Mouse (Mus musculus) forebrain, embryonic 15.5 days (tissue): ENCODE data around the gene Plk2. TPM values are rescaled to one million over a fixed set of nuclear protein-coding genes. Genes with fewer than 3 reads are reported as not detected.
"Not testable (repeated sequence)": the region's sequence is repeated elsewhere in the genome, so short reads cannot be mapped to it uniquely, and the experiment has no call there.

Source experiments
- ATAC-seq: fragments of 200-750 bp; cut with Nextera tagmentation; replicated peaks from 2 replicates; pipeline ENCODE4 v1.8.0; 2017; ENCODE audit warnings: mild to moderate bottlenecking, moderate TSS enrichment, moderate library complexity
- H3K27ac ChIP-seq: fragments of 300-500 bp; sonication (generic); replicated peaks from 2 replicates; pipeline ENCODE4 v1.5.1; 2015; ENCODE audit warnings: mild to moderate bottlenecking, inconsistent platforms
- H3K27me3 ChIP-seq: fragments of 300-500 bp; sonication (generic); 2 replicates; pipeline ENCODE4 v1.6.1; 2015; ENCODE audit warnings: inconsistent platforms
- H3K36me3 ChIP-seq: fragments of 300-500 bp; sonication (generic); 2 replicates; pipeline ENCODE4 v1.6.1; 2015; ENCODE audit warnings: mild to moderate bottlenecking, inconsistent platforms
- H3K4me1 ChIP-seq: fragments of 300-500 bp; sonication (generic); 2 replicates; pipeline ENCODE4 v1.6.1; 2015; ENCODE audit warnings: inconsistent platforms
- H3K4me2 ChIP-seq: fragments of 300-500 bp; sonication (generic); replicated peaks from 2 replicates; pipeline ENCODE4 v1.6.1; 2015; ENCODE audit warnings: mild to moderate bottlenecking, inconsistent platforms
- H3K4me3 ChIP-seq: fragments of 300-500 bp; sonication (generic); 2 replicates; pipeline ENCODE4 v1.5.1; 2015; ENCODE audit warnings: mild to moderate bottlenecking, inconsistent platforms
- H3K9ac ChIP-seq: fragments of 300-500 bp; sonication (generic); replicated peaks from 2 replicates; pipeline ENCODE4 v1.6.1; 2015; ENCODE audit warnings: mild to moderate bottlenecking, inconsistent platforms
- H3K9me3 ChIP-seq: fragments of 300-500 bp; sonication (generic); 2 replicates; pipeline ENCODE4 v1.6.1; 2016; ENCODE audit warnings: inconsistent platforms
- WGBS: fragments of 180-500 bp; shearing (Covaris S2); methylation state at CpG from one replicate; pipeline ENCODE4 v1.1.7; 2015; ENCODE audit warnings: mixed read lengths; 5-methylcytosine and 5-hydroxymethylcytosine counted together
- polyA plus RNA-seq: library from polyadenylated mRNA; unstranded; fragments of >200 nt; fragmentation: Nextera tagmentation; extraction: Ambion mirVana; gene quantifications from 2 replicates; pipeline ENCODE4 v1.2.1, GENCODE M21; 2015

Gene Plk2
- polyA plus RNA-seq, 1 experiment from 2014 or later = 183 TPM

GRCm38 (mm10) chr13:110392631-110393030 is 2.2 kb upstream of the Plk2 start:
- no peak for ATAC-seq
- H3K4me2 ChIP-seq = no peak overlapping the region
- no peak overlapping the region for H3K9ac ChIP-seq
- no peak overlapping the region for H3K4me3 ChIP-seq
- H3K4me1 ChIP-seq = peaks cover 7% of the 10 kb centered on the region
- no peak overlapping the region for H3K27ac ChIP-seq
- 0 out of 2 replicates have a peak, but pooled peaks cover 9% of the 10 kb centered on the region for H3K9me3 ChIP-seq
- H3K36me3 ChIP-seq = peaks cover 1% of the 10 kb centered on the region
- H3K27me3 ChIP-seq = no peaks in the 10 kb centered on the region
- WGBS = 49% methylated on average over 3 of the region's 3 CpGs

DNA sequence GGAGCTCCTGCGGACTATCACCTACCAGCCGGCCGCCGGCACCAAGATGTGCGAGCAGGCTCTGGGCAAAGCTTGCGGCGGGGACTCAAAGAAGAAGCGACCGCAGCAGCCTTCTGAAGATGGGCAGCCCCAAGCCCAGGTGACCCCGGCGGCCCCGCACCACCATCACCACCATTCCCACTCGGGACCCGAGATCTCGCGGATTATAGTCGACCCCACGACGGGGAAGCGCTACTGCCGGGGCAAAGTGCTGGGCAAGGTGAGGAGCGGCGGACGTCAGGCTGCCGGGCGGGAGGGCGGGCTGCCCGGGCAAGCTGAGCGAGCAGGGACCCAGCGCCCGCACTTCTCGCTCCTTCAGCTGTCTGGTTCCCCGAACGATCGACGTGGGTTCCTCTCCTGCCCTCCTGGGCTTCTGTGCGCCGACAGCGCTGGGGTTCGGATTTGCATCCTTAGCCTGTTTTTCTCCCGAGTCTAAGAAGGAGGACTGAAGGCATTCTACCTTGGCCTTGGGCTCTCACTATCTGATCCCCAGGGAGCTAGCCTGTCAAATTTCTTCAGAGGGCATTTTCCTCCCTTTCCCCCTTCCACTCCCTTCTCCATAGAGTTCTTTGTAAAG is 441 bp downstream of the Plk2 start:
- H3K27ac ChIP-seq = peak overlapping the region; percentile 84
- no peaks in the 10 kb centered on the region for H3K9me3 ChIP-seq
- peaks cover 27% of the 10 kb centered on the region for H3K36me3 ChIP-seq
- H3K27me3 ChIP-seq = no peaks in the 10 kb centered on the region
- ATAC-seq = peak; percentile 39
- peak overlapping the region; percentile 81 for H3K9ac ChIP-seq
- WGBS = under 1% methylated on average over 41 of the region's 41 CpGs
- H3K4me2 ChIP-seq = peak overlapping the region; percentile 96
- peaks cover 16% of the 10 kb centered on the region for H3K4me1 ChIP-seq
- peak overlapping the region; percentile 65 for H3K4me3 ChIP-seq

GRCm38 (mm10) chr13:110395916-110396685 is 1.3 kb downstream of the Plk2 start:
- no peaks in the 10 kb centered on the region for H3K9me3 ChIP-seq
- no peaks in the 10 kb centered on the region for H3K27me3 ChIP-seq
- WGBS = 24% methylated on average over 21 of the region's 21 CpGs
- H3K9ac ChIP-seq = peak overlapping the region; percentile 81
- peaks cover 16% of the 10 kb centered on the region for H3K4me1 ChIP-seq
- peak overlapping the region; percentile 84 for H3K27ac ChIP-seq
- H3K36me3 ChIP-seq = peaks cover 35% of the 10 kb centered on the region
- no peak for ATAC-seq
- H3K4me3 ChIP-seq = peak overlapping the region; percentile 65
- peak overlapping the region; percentile 96 for H3K4me2 ChIP-seq

DNA sequence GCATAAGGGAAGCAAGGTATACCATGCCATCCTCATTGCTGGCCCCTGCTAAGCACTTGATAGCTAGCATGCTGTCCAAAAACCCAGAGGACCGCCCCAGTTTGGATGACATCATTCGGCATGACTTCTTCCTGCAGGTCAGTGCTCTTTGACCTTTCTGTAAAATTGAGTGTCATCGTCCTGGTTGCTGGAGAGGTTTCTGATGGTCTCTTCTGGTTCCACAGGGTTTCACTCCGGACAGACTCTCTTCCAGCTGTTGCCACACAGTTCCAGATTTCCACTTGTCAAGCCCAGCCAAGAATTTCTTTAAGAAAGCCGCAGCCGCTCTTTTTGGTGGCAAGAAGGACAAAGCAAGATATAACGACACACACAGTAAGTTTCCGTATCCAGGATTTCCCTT is 2.9 kb downstream of the Plk2 start:
- Histone ChIP-seq H3K4me3 (peak overlapping the region; percentile 19), H3K9ac (no peak overlapping the region), H3K36me3 (peaks cover 41% of the 10 kb centered on the region)

GRCm38 (mm10) chr13:110398513-110399270 is 3.8 kb downstream of the Plk2 start:
- Histone ChIP-seq H3K9me3 (no peaks in the 10 kb centered on the region), H3K27me3 (no peaks in the 10 kb centered on the region), H3K4me3 (no peak overlapping the region), H3K4me1 (peaks cover 12% of the 10 kb centered on the region), H3K36me3 (peaks cover 41% of the 10 kb centered on the region), H3K4me2 (peak overlapping the region; percentile 20), H3K9ac (no peak overlapping the region), H3K27ac (no peak overlapping the region)
- no peak for ATAC-seq
- WGBS = 76% methylated on average over 24 of the region's 24 CpGs

More for the DNA sequence above, 2.9 kb downstream of the Plk2 start:
- WGBS = 85% methylated on average over 8 of the region's 8 CpGs
- no peak overlapping the region; the same call in 1 of the 2 replicates for H3K27ac ChIP-seq
- no peak for ATAC-seq
- peaks cover 13% of the 10 kb centered on the region for H3K4me1 ChIP-seq
- no peaks in the 10 kb centered on the region for H3K9me3 ChIP-seq
- peak overlapping the region; percentile 20 for H3K4me2 ChIP-seq
- no peaks in the 10 kb centered on the region for H3K27me3 ChIP-seq

- H3K9me3 ChIP-seq = no peaks in the 10 kb centered on the region
- 90% methylated on average over 3 of the region's 3 CpGs for WGBS
- H3K27me3 ChIP-seq = no peaks in the 10 kb centered on the region
- ATAC-seq = no peak
- no peak overlapping the region for H3K27ac ChIP-seq
- no peak overlapping the region for H3K9ac ChIP-seq
- H3K4me1 ChIP-seq = peaks cover 12% of the 10 kb centered on the region
- H3K4me3 ChIP-seq = no peak overlapping the region
- H3K36me3 ChIP-seq = peaks cover 41% of the 10 kb centered on the region
- H3K4me2 ChIP-seq = no peak overlapping the region
These were observed 6.6 kb downstream of the Plk2 start for GRCm38 (mm10) chr13:110401443-110401842.

DNA sequence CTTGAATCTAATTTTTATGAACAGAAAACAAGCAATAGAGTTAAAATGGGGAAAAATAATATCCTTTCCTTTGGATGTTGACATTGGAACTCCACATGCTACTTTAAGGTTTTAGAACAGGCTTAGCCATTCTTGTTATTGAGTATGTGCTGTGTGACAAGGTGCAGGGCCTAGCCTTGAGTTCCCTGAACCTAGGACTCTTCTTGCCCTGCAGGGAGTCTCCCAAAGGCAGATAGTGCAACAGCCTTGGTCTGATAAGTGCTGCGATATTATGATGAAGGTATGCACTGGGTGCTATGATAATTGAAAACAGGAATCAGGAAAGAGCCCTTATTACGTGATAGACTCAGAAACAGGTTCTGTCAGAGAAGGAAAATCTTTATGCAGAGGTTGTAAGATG is 7.0 kb downstream of the Plk2 start:
- no peak overlapping the region for H3K27ac ChIP-seq
- no peaks in the 10 kb centered on the region for H3K27me3 ChIP-seq
- H3K9ac ChIP-seq = no peak overlapping the region
- 92% methylated on average over 2 of the region's 2 CpGs for WGBS
- no peak for ATAC-seq
- peaks cover 41% of the 10 kb centered on the region for H3K36me3 ChIP-seq
- peaks cover 10% of the 10 kb centered on the region for H3K4me1 ChIP-seq
- no peaks in the 10 kb centered on the region for H3K9me3 ChIP-seq
- no peak overlapping the region for H3K4me2 ChIP-seq
- H3K4me3 ChIP-seq = no peak overlapping the region

DNA sequence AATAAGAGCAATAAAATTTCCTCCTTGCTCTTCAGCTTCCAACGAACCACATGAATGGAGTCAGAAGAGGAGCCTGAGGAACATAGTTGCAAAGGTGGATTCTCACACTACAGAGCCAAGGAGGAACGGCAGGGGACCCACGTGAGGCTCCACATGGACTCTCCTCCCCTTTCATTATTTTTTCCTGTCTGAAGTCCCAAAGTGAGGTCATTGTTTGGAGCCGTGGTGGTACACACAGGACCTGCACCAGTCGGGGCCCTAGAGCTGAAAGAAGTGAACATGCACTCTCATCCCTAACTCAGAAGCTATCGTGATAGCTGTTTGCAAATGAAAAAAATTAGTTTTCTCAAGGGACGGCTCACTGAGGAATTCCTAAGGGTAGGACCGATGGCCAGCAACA is 9.2 kb downstream of the Plk2 start:
- Histone ChIP-seq H3K4me3 (no peak overlapping the region), H3K4me2 (no peak overlapping the region), H3K27me3 (no peaks in the 10 kb centered on the region), H3K27ac (no peak overlapping the region), H3K36me3 (peaks cover 25% of the 10 kb centered on the region), H3K9me3 (no peaks in the 10 kb centered on the region), H3K4me1 (no peaks in the 10 kb centered on the region), H3K9ac (no peak overlapping the region)
- ATAC-seq = no peak
- 76% methylated on average over 8 of the region's 8 CpGs for WGBS

DNA sequence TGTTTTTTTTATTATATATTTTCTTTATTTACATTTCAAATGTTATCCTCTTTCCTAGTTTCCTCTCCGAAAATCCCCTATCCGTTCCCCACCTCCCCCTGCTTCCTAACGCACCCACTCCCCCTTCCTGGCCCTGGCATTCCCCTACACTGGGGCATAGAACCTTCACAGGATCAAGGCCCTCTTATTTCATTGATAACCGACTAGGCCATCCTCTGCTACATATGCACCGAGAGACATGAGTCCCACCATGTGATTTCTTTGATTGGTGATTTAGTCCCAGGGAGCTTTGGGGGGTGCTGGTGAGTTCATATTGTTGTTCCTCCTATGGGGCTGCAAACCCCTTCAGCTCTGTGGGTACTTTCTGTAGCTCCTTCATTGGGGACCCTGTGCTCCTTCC is 9.8 kb downstream of the Plk2 start:
- H3K27ac ChIP-seq, H3K4me2 ChIP-seq, H3K4me1 ChIP-seq, H3K27me3 ChIP-seq, H3K9ac ChIP-seq, H3K4me3 ChIP-seq, H3K9me3 ChIP-seq, ATAC-seq: not testable (repeated sequence)
- peaks cover 19% of the 10 kb centered on the region for H3K36me3 ChIP-seq
- WGBS = 94% methylated on average over 5 of the region's 5 CpGs

- Histone ChIP-seq H3K27me3 (no peaks in the 10 kb centered on the region), H3K4me2 (no peak overlapping the region), H3K9ac (no peak overlapping the region), H3K36me3 (peaks cover 5% of the 10 kb centered on the region), H3K27ac (no peak overlapping the region), H3K9me3 (no peaks in the 10 kb centered on the region), H3K4me1 (no peaks in the 10 kb centered on the region), H3K4me3 (no peak overlapping the region)
- 84% methylated on average over 5 of the region's 5 CpGs for WGBS
- no peak; the same call in 1 of the 2 replicates for ATAC-seq
These were observed 11.3 kb downstream of the Plk2 start for GRCm38 (mm10) chr13:110406152-110406551.

GRCm38 (mm10) chr13:110412572-110413209 is 17.8 kb downstream of the Plk2 start:
- H3K27ac ChIP-seq = no peak overlapping the region
- WGBS = 68% methylated on average over 12 of the region's 12 CpGs
- no peak for ATAC-seq

GRCm38 (mm10) chr13:110418656-110419055 is 23.8 kb downstream of the Plk2 start:
- Histone ChIP-seq H3K9me3 (no peaks in the 10 kb centered on the region), H3K4me3 (no peak overlapping the region), H3K4me1 (no peaks in the 10 kb centered on the region), H3K4me2 (no peak overlapping the region), H3K27me3 (no peaks in the 10 kb centered on the region), H3K36me3 (no peaks in the 10 kb centered on the region), H3K9ac (no peak overlapping the region), H3K27ac (no peak overlapping the region)
- 85% methylated on average over 5 of the region's 5 CpGs for WGBS
- no peak for ATAC-seq

More at GRCm38 (mm10) chr13:110412572-110413209, 17.8 kb downstream of the Plk2 start:
- 0 out of 2 replicates have a peak, but pooled peaks cover 5% of the 10 kb centered on the region for H3K4me1 ChIP-seq
- H3K9ac ChIP-seq = no peak overlapping the region
- H3K36me3 ChIP-seq = no peaks in the 10 kb centered on the region
- no peak overlapping the region for H3K4me2 ChIP-seq
- no peaks in the 10 kb centered on the region for H3K9me3 ChIP-seq
- no peaks in the 10 kb centered on the region for H3K27me3 ChIP-seq
- H3K4me3 ChIP-seq = no peak overlapping the region
